Mouse (Mus musculus) kidney, adult 2 months (tissue): Measurements from ENCODE around the gene Slc17a1.

Experiments
- CTCF ChIP-seq: fragments of 200-500 bp; conservative IDR thresholded peaks from 2 replicates; pipeline ENCODE4 v1.5.1; 2011; ENCODE audit warnings: low read depth, mild to moderate bottlenecking, control low read depth, low read length, moderate library complexity, mixed read lengths; ENCODE audit not compliant: insufficient read depth, insufficient read length
- POLR2A ChIP-seq: fragments of 200-500 bp; IDR thresholded peaks from one replicate; pipeline ENCODE4 v1.6.1; 2011; ENCODE audit warnings: low read depth, low read length, control low read depth

DNA sequence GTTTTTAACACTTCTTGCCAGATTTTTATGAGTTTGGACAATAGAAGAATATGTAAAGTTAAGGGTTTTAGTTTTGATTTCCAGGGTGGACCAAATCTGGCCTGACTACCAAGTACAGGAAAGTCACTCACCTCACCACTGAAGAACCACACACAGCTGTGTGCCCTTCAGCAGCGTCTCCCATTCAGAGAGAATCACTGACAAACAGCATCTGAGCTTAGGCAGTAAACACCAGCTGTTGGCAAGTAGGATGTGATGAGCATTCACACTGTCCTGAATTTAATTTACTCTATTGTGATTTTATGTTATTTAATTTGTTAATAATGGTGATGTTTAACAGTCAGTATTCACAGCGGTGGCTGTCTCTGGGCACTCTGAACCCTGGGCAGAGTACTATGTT lies 58.2 kb downstream of the Slc17a1 start:
- TF ChIP-seq CTCF (no peak), POLR2A (no peak)
